22 mouse cellular contexts compared by ENCODE assay signal in the genomic region with DNA sequence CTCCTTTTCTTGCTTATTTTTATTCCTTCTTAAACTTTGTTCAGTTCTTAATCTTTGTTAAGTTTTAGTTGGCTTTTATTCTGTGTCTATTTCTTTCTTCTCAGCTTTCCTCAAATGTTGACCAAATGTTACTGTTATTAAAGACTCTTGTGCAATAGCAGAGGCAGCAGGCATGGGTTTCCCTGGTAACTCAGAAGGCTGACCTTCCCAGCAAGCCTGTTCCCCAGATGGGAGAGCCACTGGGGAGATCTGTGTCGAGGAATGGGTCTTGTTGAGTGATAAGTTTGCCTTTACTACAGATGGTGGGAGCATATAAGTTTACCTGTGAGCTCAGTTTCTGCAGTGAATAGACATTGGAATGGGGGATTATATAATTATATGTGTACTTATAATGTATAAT.
DNase-seq lines count a peak whose midpoint lies in the region.
"Had no signal": no experiment of that assay in that cellular context is flagged by ENCODE, and none has a peak within 500 bp of the region (broad histone marks: within the 10 kb centered on the region; RNA-seq: fewer than 3 reads in every experiment).

No protein-coding gene starts in this region.

- no peaks in the 10 kb centered on the region for H3K9me3 ChIP-seq in heart, embryonic 10.5 days
- H3K9me3 ChIP-seq: embryonic facial prominence, embryonic 15.5 days; forebrain, embryonic 15.5 days; heart, embryonic 15.5 days; hindbrain, embryonic 13.5 days had no signal

- no peak overlapping the region for H3K27ac ChIP-seq in heart, embryonic 10.5 days
- H3K27ac ChIP-seq: embryonic facial prominence, embryonic 15.5 days; forebrain, embryonic 15.5 days; heart, adult 2 months; heart, embryonic 15.5 days; hindbrain, embryonic 13.5 days; hindbrain, postnatal 0 days had no signal

- H3K27me3 ChIP-seq in heart, embryonic 10.5 days (ENCODE audit: insufficient read depth, poor library complexity, severe bottlenecking) = no peaks in the 10 kb centered on the region
- H3K27me3 ChIP-seq: CH12.LX; embryonic facial prominence, embryonic 15.5 days; forebrain, embryonic 15.5 days; heart, embryonic 15.5 days; hindbrain, embryonic 13.5 days had no signal

- DNase-seq in embryo, embryonic 10 days (ENCODE audit: low spot score) = peak; percentile 3
- DNase-seq in embryo, embryonic 9.5 days (ENCODE audit: extremely low spot score) = no peak
- DNase-seq in heart, adult 18-20 months = peak; percentile 27 to 61
- DNase-seq in heart, embryonic 10.5 days (ENCODE audit: low spot score) = no peak
- peak; percentile 26 for DNase-seq in NIH3T3 (ENCODE audit: low read depth)
- DNase-seq in skeletal muscle tissue, adult 2 months (ENCODE audit: low read depth, low spot score) = peak; percentile 43
- DNase-seq in cerebellum, adult 9-11 months = no peak
- DNase-seq: adrenal gland, postnatal 10 days; cerebellum, adult 11-12 months; cerebellum, adult 9-10 months; cerebellum, postnatal 36 days; gastrocnemius, postnatal 14 days; heart, postnatal 14 days; kidney, adult 11 months had no signal

- peaks cover 13% of the 10 kb centered on the region for H3K4me1 ChIP-seq in heart, embryonic 10.5 days
- H3K4me1 ChIP-seq: embryonic facial prominence, embryonic 15.5 days; forebrain, embryonic 15.5 days; heart, embryonic 15.5 days; hindbrain, embryonic 13.5 days had no signal

- no peak overlapping the region for H3K4me3 ChIP-seq in heart, embryonic 10.5 days
- H3K4me3 ChIP-seq: embryonic facial prominence, embryonic 15.5 days; erythroblast, embryonic 14.5 days; forebrain, embryonic 15.5 days; heart, adult 2 months; heart, embryonic 15.5 days; hindbrain, embryonic 13.5 days had no signal

- H3K36me3 ChIP-seq in heart, embryonic 10.5 days = no peaks in the 10 kb centered on the region
- H3K36me3 ChIP-seq: embryonic facial prominence, embryonic 15.5 days; forebrain, embryonic 15.5 days; heart, embryonic 15.5 days; hindbrain, embryonic 13.5 days had no signal

- 63% methylated on average over 1 of the region's 1 CpGs for WGBS in heart, embryonic 10.5 days

Comparison
In these comparisons a context has a peak if more than half of its experiments do, and no peak if none do; other contexts are left out.
1. DNase-seq: peak in embryo, embryonic 10 days (single experiment), heart, adult 18-20 months (2 of 2), NIH3T3 (single experiment) and skeletal muscle tissue, adult 2 months (single experiment); none in embryo, embryonic 9.5 days (single experiment), heart, embryonic 10.5 days (single experiment) and cerebellum, adult 9-11 months (single experiment).